Mouse (Mus musculus) mouse embryonic stem cell (cell line): ENCODE results near the gene Shank2.

Experiments used
- in situ Hi-C, 2 experiments: fragments of 300-500 bp; cut with MboI; formaldehyde crosslinking; loops; 1 replicate in 1 of 2; 3 replicates in 1 of 2; pipeline ENCODE4 v1.14.3; 2019 to 2020; ENCODE audit warnings: low sequenced_read_pairs in 2 of 2, low pct_unique_long_range_greater_than_20kb in 1 of 2, mixed read lengths in 1 of 2; ENCODE audit not compliant: unreplicated experiment in 1 of 2

Shank2 gene

GRCm38 (mm10) chr7:144284241-144285065 is 282.7 kb downstream of the Shank2 start:
- in situ Hi-C loops: no loop called here

- in situ Hi-C loops: no loop called here
These were observed 283.4 kb downstream of the Shank2 start for GRCm38 (mm10) chr7:144285066-144285633.

- in situ Hi-C loops: no loop called here
These were observed 284.2 kb downstream of the Shank2 start for GRCm38 (mm10) chr7:144285912-144286311.

GRCm38 (mm10) chr7:144287991-144288390 is 286.3 kb downstream of the Shank2 start:
- in situ Hi-C loops: no loop called here

- in situ Hi-C loops: no loop called here
These were observed 289.8 kb downstream of the Shank2 start for GRCm38 (mm10) chr7:144291478-144291877.

GRCm38 (mm10) chr7:144293611-144294010 is 291.9 kb downstream of the Shank2 start:
- in situ Hi-C loops: no loop called here

- in situ Hi-C loops: no loop called here
These were observed 292.8 kb downstream of the Shank2 start for GRCm38 (mm10) chr7:144294239-144295200.

- in situ Hi-C loops: no loop called here
These were observed 297.6 kb downstream of the Shank2 start for GRCm38 (mm10) chr7:144299351-144299750.

GRCm38 (mm10) chr7:144301646-144302045 is 299.9 kb downstream of the Shank2 start:
- in situ Hi-C loops: no loop called here

GRCm38 (mm10) chr7:144302498-144302897 is 300.8 kb downstream of the Shank2 start:
- in situ Hi-C loops: no loop called here

GRCm38 (mm10) chr7:144307853-144308409 is 306.2 kb downstream of the Shank2 start:
- in situ Hi-C loops: no loop called here

GRCm38 (mm10) chr7:144314438-144315105 is 312.8 kb downstream of the Shank2 start:
- in situ Hi-C loops: no loop called here

- in situ Hi-C loops: no loop called here
These were observed 314.5 kb downstream of the Shank2 start for GRCm38 (mm10) chr7:144316224-144316623.

GRCm38 (mm10) chr7:144316797-144317196 is 315.1 kb downstream of the Shank2 start:
- in situ Hi-C loops: no loop called here

- in situ Hi-C loops: loop anchor here in 1 of 2 experiments (5.0 kb wide), 1 partner anchor 33 kb away; no protein-coding TSS in a partner anchor
These were observed 322.3 kb downstream of the Shank2 start for GRCm38 (mm10) chr7:144324077-144324476.

- in situ Hi-C loops: loop anchor here in 1 of 2 experiments (5.0 kb wide), 1 partner anchor 32 kb away; no protein-coding TSS in a partner anchor
These were observed 323.1 kb downstream of the Shank2 start for GRCm38 (mm10) chr7:144324861-144325260.

GRCm38 (mm10) chr7:144325603-144326002 is 323.9 kb downstream of the Shank2 start:
- in situ Hi-C loops: no loop called here

GRCm38 (mm10) chr7:144329403-144329890 is 327.7 kb downstream of the Shank2 start:
- in situ Hi-C loops: no loop called here
